ENCODE assay signal across 8 mouse cellular contexts in the genomic region with DNA sequence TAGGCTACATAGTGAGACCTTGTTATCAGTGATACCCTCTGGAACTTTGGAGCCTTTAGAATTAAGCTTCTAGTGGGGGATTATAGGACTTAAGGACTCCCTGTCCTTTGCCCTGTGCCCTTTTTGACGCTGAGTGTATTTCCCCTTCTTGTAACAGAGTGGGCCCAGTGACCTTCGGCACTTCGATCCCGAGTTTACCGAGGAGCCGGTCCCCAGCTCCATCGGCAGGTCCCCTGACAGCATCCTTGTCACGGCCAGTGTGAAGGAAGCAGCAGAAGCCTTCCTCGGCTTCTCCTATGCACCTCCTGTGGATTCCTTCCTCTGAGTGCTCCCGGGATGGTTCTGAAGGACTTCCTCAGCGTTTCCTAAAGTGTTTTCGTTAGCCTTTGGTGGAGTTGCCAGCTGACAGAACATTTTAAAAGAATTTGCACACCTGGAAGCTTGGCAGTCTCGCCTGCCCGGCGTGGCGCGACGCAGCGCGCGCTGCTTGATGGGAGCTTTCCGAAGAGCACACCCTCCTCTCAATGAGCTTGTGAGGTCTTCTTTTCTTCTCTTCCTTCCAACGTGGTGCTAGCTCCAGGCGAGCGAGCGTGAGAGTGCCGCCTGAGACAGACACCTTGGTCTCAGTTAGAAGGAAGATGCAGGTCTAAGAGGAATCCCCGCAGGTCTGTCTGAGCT.
A peak's percentile ranks its signal among the peaks of the same experiment; 100 is the strongest.
DNase-seq lines count a peak whose midpoint lies in the region; ATAC-seq lines count a peak whose summit lies in the region.

No protein-coding gene starts in this region.

- H3K27ac ChIP-seq in midbrain, embryonic 11.5 days (ENCODE audit: low read depth, low read length) = no peak overlapping the region

- no peak overlapping the region for H3K9ac ChIP-seq in midbrain, embryonic 11.5 days (ENCODE audit: low read length)

- H3K4me2 ChIP-seq in midbrain, embryonic 11.5 days = peak overlapping the region; percentile 15; the same call in 1 of the 2 replicates

- no peak overlapping the region for H3K4me3 ChIP-seq in midbrain, embryonic 11.5 days (ENCODE audit: low read depth, low read length)

- peaks cover 3% of the 10 kb centered on the region; the same call in 1 of the 2 replicates for H3K4me1 ChIP-seq in midbrain, embryonic 11.5 days (ENCODE audit: control insufficient read depth, insufficient read depth, low read length)

- no peaks in the 10 kb centered on the region for H3K27me3 ChIP-seq in midbrain, embryonic 11.5 days (ENCODE audit: control insufficient read depth, insufficient read depth, low read length)

- H3K36me3 ChIP-seq in midbrain, embryonic 11.5 days (ENCODE audit: control insufficient read depth, insufficient read depth, low read length) = no peaks in the 10 kb centered on the region

- ATAC-seq in midbrain, embryonic 11.5 days (ENCODE audit: low FRiP score) = no peak

- H3K9me3 ChIP-seq in midbrain, embryonic 11.5 days (ENCODE audit: control insufficient read depth, low read length) = no peaks in the 10 kb centered on the region

- intact Hi-C loops in heart, postnatal 36 days (cut with DNase I) = no loop called here

- DNase-seq in layer of hippocampus, adult 11-12 months (ENCODE audit: low spot score) = peak; percentile 20
- DNase-seq in layer of hippocampus, postnatal 14 days (ENCODE audit: low spot score in 2 of 2) = no peak
- peak; percentile 32 for DNase-seq in Muller cell, postnatal 12 days (ENCODE audit: inconsistent ontology term)
- DNase-seq in heart, postnatal 36 days = peak; percentile 18 to 25
- no peak for DNase-seq in midbrain, embryonic 11.5 days (ENCODE audit: low spot score, missing footprints)
- no peak for DNase-seq in gastrocnemius, adult 18-20 months (ENCODE audit: low spot score)
- DNase-seq in cerebellum, adult 11 months = no peak
- DNase-seq in ovary, adult 18-20 months (ENCODE audit: low spot score) = no peak

- 81% methylated on average over 28 of the region's 28 CpGs for WGBS in midbrain, embryonic 11.5 days

Comparison
In these comparisons a context has a peak if more than half of its experiments do, and no peak if none do; other contexts are left out.
1. DNase-seq: peak in layer of hippocampus, adult 11-12 months (single experiment), Muller cell, postnatal 12 days (single experiment) and heart, postnatal 36 days (2 of 2); none in layer of hippocampus, postnatal 14 days (0 of 2), midbrain, embryonic 11.5 days (single experiment), gastrocnemius, adult 18-20 months (single experiment), cerebellum, adult 11 months (single experiment) and ovary, adult 18-20 months (single experiment).